Mouse (Mus musculus) liver, embryonic 14.5 days (tissue): ENCODE measurements around the gene Calcrl.

Experiments
- CTCF ChIP-seq: IDR thresholded peaks from 2 replicates; pipeline ENCODE4 v1.5.1; 2016; ENCODE audit warnings: antibody characterized with exemption, low read depth, control low read depth
- EP300 ChIP-seq: IDR thresholded peaks from 2 replicates; pipeline ENCODE4 v1.6.1; 2016; ENCODE audit warnings: antibody characterized with exemption, low read depth

GRCm38 (mm10) chr2:84378678-84379077 lies 46.5 kb downstream of the Calcrl start:
- TF ChIP-seq CTCF: no peak
- TF ChIP-seq EP300: no peak
